Mouse (Mus musculus): Measurements from ENCODE around the gene Ralgds. TPM values are rescaled to one million over a fixed set of nuclear protein-coding genes. Genes with fewer than 3 reads are reported as not detected.

The Ralgds gene
- total RNA-seq, 2 experiments from 2014 or later = 68.2 to 79.3 TPM

- no peak for DNase-seq (ENCODE audit: low spot score in 2 of 2)
These were observed 17.4 kb downstream of the Ralgds start for GRCm38 (mm10) chr2:28530311-28530710.

GRCm38 (mm10) chr2:28532938-28533771 lies 20.2 kb downstream of the Ralgds start:
- peak; percentile 79 to 89 for DNase-seq (ENCODE audit: low spot score in 2 of 2)

GRCm38 (mm10) chr2:28533901-28534435 lies 21.0 kb downstream of the Ralgds start:
- DNase-seq (ENCODE audit: low spot score in 2 of 2) = no peak

- peak in 1 of 2 experiments; percentile 62 for DNase-seq (ENCODE audit: low spot score in 2 of 2)
These were observed 21.7 kb downstream of the Ralgds start for GRCm38 (mm10) chr2:28534436-28535262.

- no peak for DNase-seq (ENCODE audit: low spot score in 2 of 2)
These were observed 22.3 kb downstream of the Ralgds start for GRCm38 (mm10) chr2:28535263-28535540.

GRCm38 (mm10) chr2:28535650-28536049 lies 22.7 kb downstream of the Ralgds start:
- no peak for DNase-seq (ENCODE audit: low spot score in 2 of 2)

GRCm38 (mm10) chr2:28536166-28536565 lies 23.2 kb downstream of the Ralgds start:
- no peak for DNase-seq (ENCODE audit: low spot score in 2 of 2)

GRCm38 (mm10) chr2:28536766-28537633 lies 24.1 kb downstream of the Ralgds start:
- DNase-seq (ENCODE audit: low spot score in 2 of 2) = no peak

- DNase-seq (ENCODE audit: low spot score in 2 of 2) = no peak
These were observed 24.7 kb downstream of the Ralgds start for GRCm38 (mm10) chr2:28537634-28537920.

GRCm38 (mm10) chr2:28537995-28538816 lies 25.3 kb downstream of the Ralgds start:
- no peak for DNase-seq (ENCODE audit: low spot score in 2 of 2)

- DNase-seq (ENCODE audit: low spot score in 2 of 2) = no peak
These were observed 25.8 kb downstream of the Ralgds start for GRCm38 (mm10) chr2:28538817-28539128.

GRCm38 (mm10) chr2:28539206-28539605 lies 26.3 kb downstream of the Ralgds start:
- peak; percentile 70 to 86 for DNase-seq (ENCODE audit: low spot score in 2 of 2)

GRCm38 (mm10) chr2:28539949-28540348 lies 27.0 kb downstream of the Ralgds start:
- DNase-seq (ENCODE audit: low spot score in 2 of 2) = no peak

GRCm38 (mm10) chr2:28540587-28541227 lies 27.8 kb downstream of the Ralgds start:
- no peak for DNase-seq (ENCODE audit: low spot score in 2 of 2)

GRCm38 (mm10) chr2:28543894-28544293 lies 31.0 kb downstream of the Ralgds start:
- DNase-seq (ENCODE audit: low spot score in 2 of 2) = no peak

- no peak for DNase-seq (ENCODE audit: low spot score in 2 of 2)
These were observed 33.1 kb downstream of the Ralgds start for GRCm38 (mm10) chr2:28545976-28546375.

- DNase-seq (ENCODE audit: low spot score in 2 of 2) = no peak
These were observed 33.6 kb downstream of the Ralgds start for GRCm38 (mm10) chr2:28546560-28546959.

GRCm38 (mm10) chr2:28547237-28548172 lies 34.6 kb downstream of the Ralgds start:
- peak; percentile 70 to 81 for DNase-seq (ENCODE audit: low spot score in 2 of 2)

GRCm38 (mm10) chr2:28549157-28549556 lies 36.2 kb downstream of the Ralgds start:
- no peak for DNase-seq (ENCODE audit: low spot score in 2 of 2)
